In genomic region chr4:145014632-145014960, GRCm38 (mm10) we compare ENCODE assay signal across 19 mouse cellular contexts.
DNase-seq lines count a peak whose midpoint lies in the region; ATAC-seq and TF ChIP-seq lines count a peak whose summit lies in the region.
"Had no signal": no experiment of that assay in that cellular context is flagged by ENCODE, and none has a peak within 500 bp of the region (broad histone marks: within the 10 kb centered on the region; RNA-seq: fewer than 3 reads in every experiment).

No protein-coding gene starts in this region.

- H3K9me3 ChIP-seq in kidney, embryonic 16.5 days (ENCODE audit: low read length) = no peaks in the 10 kb centered on the region
- H3K9me3 ChIP-seq: embryonic facial prominence, embryonic 10.5 days; forebrain, embryonic 12.5 days; heart, embryonic 15.5 days; limb, embryonic 12.5 days; liver, embryonic 15.5 days; neural tube, embryonic 15.5 days had no signal

- no peak for DNase-seq in gastrocnemius, adult 2 months
- no peak for DNase-seq in gastrocnemius, postnatal 4 days (ENCODE audit: low spot score in 2 of 2)
- no peak for DNase-seq in kidney, postnatal 14 days
- DNase-seq in testis, postnatal 10 days (ENCODE audit: low spot score) = no peak
- DNase-seq: cerebellum, adult 8-10 months; heart, adult 18-20 months; thymus, postnatal 14 days had no signal

- peak; percentile 7; the same call in 1 of the 2 replicates for ATAC-seq in kidney, embryonic 16.5 days (ENCODE audit: low FRiP score, low TSS enrichment)
- no peak for ATAC-seq in erythroid progenitor cell, adult 5-6 weeks (replicated peaks; ENCODE audit: low FRiP score, poor library complexity, severe bottlenecking)
- no peak for ATAC-seq in megakaryocyte-erythroid progenitor cell, adult 5-6 weeks (replicated peaks; ENCODE audit: low FRiP score, low TSS enrichment, poor library complexity, severe bottlenecking)
- ATAC-seq: hindbrain, embryonic 16.5 days; midbrain, embryonic 16.5 days had no signal

- WGBS in kidney, embryonic 16.5 days = 63% methylated on average over 4 of the region's 4 CpGs

- TF ChIP-seq CTCF in gastrocnemius, adult 2 months (IDR thresholded peaks at IDR 0.05) = no peak
- TF ChIP-seq CTCF in testis, adult 2 months (IDR thresholded peaks at IDR 0.05; ENCODE audit: control insufficient read depth, insufficient read depth, insufficient replicate concordance, low read depth, low read length) = no peak

- H3K27me3 ChIP-seq in kidney, embryonic 16.5 days (ENCODE audit: insufficient read depth, low read length) = no peaks in the 10 kb centered on the region
- no peaks in the 10 kb centered on the region for H3K27me3 ChIP-seq in testis, adult 2 months (ENCODE audit: control insufficient read depth, insufficient read depth, low read length)
- H3K27me3 ChIP-seq: forebrain, embryonic 12.5 days; heart, embryonic 15.5 days; limb, embryonic 12.5 days; liver, embryonic 15.5 days; neural tube, embryonic 15.5 days had no signal

- 0 out of 2 replicates have a peak overlapping the region, but pooled peaks have one; percentile 3 for H3K9ac ChIP-seq in kidney, embryonic 16.5 days (replicated peaks; ENCODE audit: low read length)
- H3K9ac ChIP-seq: forebrain, embryonic 12.5 days; heart, embryonic 15.5 days; limb, embryonic 12.5 days; liver, embryonic 15.5 days; neural tube, embryonic 15.5 days had no signal

- no peak for TF ChIP-seq POLR2A in testis, adult 2 months (IDR thresholded peaks at IDR 0.05; ENCODE audit: control insufficient read depth, low read depth, low read length)

- H3K36me3 ChIP-seq in kidney, embryonic 16.5 days (ENCODE audit: insufficient read depth, low read length) = peaks cover 12% of the 10 kb centered on the region
- H3K36me3 ChIP-seq in testis, adult 2 months (ENCODE audit: control insufficient read depth, insufficient read depth, low read length) = no peaks in the 10 kb centered on the region

- peak overlapping the region; percentile 85 for H3K27ac ChIP-seq in gastrocnemius, adult 2 months
- peak overlapping the region; percentile 84 for H3K27ac ChIP-seq in kidney, embryonic 16.5 days (ENCODE audit: low read length)
- peak overlapping the region; percentile 18; the same call in 1 of the 2 replicates for H3K27ac ChIP-seq in testis, adult 2 months (ENCODE audit: control insufficient read depth, insufficient read depth, low read depth, low read length)
- H3K27ac ChIP-seq: embryonic facial prominence, embryonic 10.5 days; forebrain, embryonic 12.5 days; limb, embryonic 12.5 days; liver, embryonic 15.5 days; neural tube, embryonic 15.5 days had no signal

- no peak overlapping the region for H3K4me3 ChIP-seq in gastrocnemius, adult 2 months
- H3K4me3 ChIP-seq in kidney, embryonic 16.5 days (ENCODE audit: low read length) = no peak overlapping the region
- no peak overlapping the region for H3K4me3 ChIP-seq in testis, adult 2 months (ENCODE audit: control insufficient read depth, low read depth, low read length)
- H3K4me3 ChIP-seq: embryonic facial prominence, embryonic 10.5 days; forebrain, embryonic 12.5 days; heart, embryonic 15.5 days; limb, embryonic 12.5 days; liver, embryonic 15.5 days; neural tube, embryonic 15.5 days had no signal

- peaks cover 43% of the 10 kb centered on the region for H3K4me1 ChIP-seq in kidney, embryonic 16.5 days (ENCODE audit: insufficient read depth, low read length)
- H3K4me1 ChIP-seq in testis, adult 2 months (ENCODE audit: control insufficient read depth, insufficient read depth, low read length) = no peaks in the 10 kb centered on the region
- H3K4me1 ChIP-seq: forebrain, embryonic 12.5 days had no signal

- intact Hi-C loops in gastrocnemius, adult 2 months (cut with DNase I) = no loop called here

- H3K4me2 ChIP-seq in kidney, embryonic 16.5 days (replicated peaks; ENCODE audit: low read depth, low read length) = no peak overlapping the region
- H3K4me2 ChIP-seq: forebrain, embryonic 12.5 days; heart, embryonic 15.5 days; limb, embryonic 12.5 days; liver, embryonic 15.5 days; neural tube, embryonic 15.5 days had no signal

Comparison
In these comparisons a context has a peak if more than half of its experiments do, and no peak if none do; other contexts are left out.
1. H3K27ac ChIP-seq: peak in every context shown above with its lines; median percentile 85 in gastrocnemius, adult 2 months; 84 in kidney, embryonic 16.5 days; 18 in testis, adult 2 months.